Mouse (Mus musculus): ENCODE results near the gene Prn. TPM values are rescaled to one million over a fixed set of nuclear protein-coding genes. Genes with fewer than 3 reads are reported as not detected.

Prn gene
- polyA plus RNA-seq, 1 experiment from 2014 or later, result not detected

DNA sequence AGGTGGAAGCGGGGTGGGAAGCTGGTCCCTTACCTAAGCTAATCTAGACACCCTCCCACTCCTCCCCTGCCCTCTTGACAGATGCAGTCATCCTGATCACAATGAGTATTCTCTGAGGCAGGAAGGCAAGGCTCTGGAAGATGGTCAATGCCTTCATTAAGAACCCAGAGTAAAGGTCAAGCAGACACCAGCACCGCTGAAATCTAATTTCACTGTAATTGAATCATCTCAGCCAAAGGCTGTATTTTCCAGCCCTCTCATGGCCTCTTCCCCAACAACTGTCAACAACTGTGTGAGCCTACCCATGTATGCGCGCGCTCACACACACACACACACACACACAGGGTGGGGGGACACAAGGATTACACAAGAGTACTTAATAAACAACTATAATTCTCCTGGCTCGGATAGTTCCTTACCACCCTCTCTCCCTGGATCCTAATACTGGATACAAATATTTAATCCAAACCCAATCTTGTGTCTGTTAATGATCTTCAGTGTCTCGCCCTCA lies 1.4 kb upstream of the Prn start:
- no peak for ATAC-seq
- H3K27ac ChIP-seq, result no peak overlapping the region
- WGBS, result 89% methylated on average over 7 of the region's 7 CpGs
- no peak overlapping the region for H3K9ac ChIP-seq
- H3K36me3 ChIP-seq (ENCODE audit: poor library complexity, severe bottlenecking), result no peaks in the 10 kb centered on the region
- no peak overlapping the region for H3K4me3 ChIP-seq
- no peaks in the 10 kb centered on the region for H3K27me3 ChIP-seq
- no peaks in the 10 kb centered on the region for H3K9me3 ChIP-seq (replicated peaks)
- H3K4me1 ChIP-seq, result peaks cover 34% of the 10 kb centered on the region
- H3K4me2 ChIP-seq, result no peak overlapping the region

GRCm38 (mm10) chr2:131908906-131909305 lies 851 bp upstream of the Prn start:
- 89% methylated on average over 1 of the region's 1 CpGs for WGBS
- Histone ChIP-seq H3K4me2 (peak overlapping the region; percentile 71; the same call in 1 of the 2 replicates), H3K27ac (no peak overlapping the region), H3K4me3 (no peak overlapping the region), H3K9me3 (replicated peaks) (no peaks in the 10 kb centered on the region), H3K36me3 (ENCODE audit: poor library complexity, severe bottlenecking) (peaks cover 4% of the 10 kb centered on the region; the same call in 1 of the 2 replicates), H3K27me3 (no peaks in the 10 kb centered on the region), H3K9ac (no peak overlapping the region), H3K4me1 (peaks cover 38% of the 10 kb centered on the region)
- ATAC-seq, result no peak

GRCm38 (mm10) chr2:131910847-131911246 lies 1.1 kb downstream of the Prn start:
- Histone ChIP-seq H3K27me3 (no peaks in the 10 kb centered on the region), H3K9ac (peak overlapping the region; percentile 89), H3K9me3 (replicated peaks) (no peaks in the 10 kb centered on the region), H3K4me2 (peak overlapping the region; percentile 71), H3K27ac (0 out of 2 replicates have a peak overlapping the region, but pooled peaks have one; percentile 41), H3K4me1 (peaks cover 34% of the 10 kb centered on the region), H3K4me3 (peak overlapping the region; percentile 70), H3K36me3 (ENCODE audit: poor library complexity, severe bottlenecking) (peaks cover 7% of the 10 kb centered on the region; the same call in 1 of the 2 replicates)
- 54% methylated on average over 2 of the region's 2 CpGs for WGBS
- ATAC-seq, result no peak

GRCm38 (mm10) chr2:131911341-131911740 lies 1.6 kb downstream of the Prn start:
- no peaks in the 10 kb centered on the region for H3K9me3 ChIP-seq (replicated peaks)
- H3K27ac ChIP-seq, result peak overlapping the region; percentile 41; the same call in 1 of the 2 replicates
- no peak for ATAC-seq
- H3K4me3 ChIP-seq, result peak overlapping the region; percentile 70
- peaks cover 34% of the 10 kb centered on the region for H3K4me1 ChIP-seq
- WGBS, result 26% methylated on average over 4 of the region's 4 CpGs
- H3K4me2 ChIP-seq, result peak overlapping the region; percentile 71
- H3K9ac ChIP-seq, result peak overlapping the region; percentile 89; the same call in 1 of the 2 replicates
- peaks cover 12% of the 10 kb centered on the region; the same call in 1 of the 2 replicates for H3K36me3 ChIP-seq (ENCODE audit: poor library complexity, severe bottlenecking)
- H3K27me3 ChIP-seq, result no peaks in the 10 kb centered on the region

- Histone ChIP-seq H3K36me3 (ENCODE audit: poor library complexity, severe bottlenecking) (peaks cover 22% of the 10 kb centered on the region), H3K4me1 (peaks cover 34% of the 10 kb centered on the region), H3K4me3 (no peak overlapping the region), H3K9me3 (replicated peaks) (no peaks in the 10 kb centered on the region), H3K4me2 (peak overlapping the region; percentile 71), H3K27ac (no peak overlapping the region), H3K9ac (no peak overlapping the region), H3K27me3 (no peaks in the 10 kb centered on the region)
- no peak for ATAC-seq
- WGBS, result 89% methylated on average over 8 of the region's 8 CpGs
Measured at GRCm38 (mm10) chr2:131912526-131913258, 2.9 kb downstream of the Prn start.

DNA sequence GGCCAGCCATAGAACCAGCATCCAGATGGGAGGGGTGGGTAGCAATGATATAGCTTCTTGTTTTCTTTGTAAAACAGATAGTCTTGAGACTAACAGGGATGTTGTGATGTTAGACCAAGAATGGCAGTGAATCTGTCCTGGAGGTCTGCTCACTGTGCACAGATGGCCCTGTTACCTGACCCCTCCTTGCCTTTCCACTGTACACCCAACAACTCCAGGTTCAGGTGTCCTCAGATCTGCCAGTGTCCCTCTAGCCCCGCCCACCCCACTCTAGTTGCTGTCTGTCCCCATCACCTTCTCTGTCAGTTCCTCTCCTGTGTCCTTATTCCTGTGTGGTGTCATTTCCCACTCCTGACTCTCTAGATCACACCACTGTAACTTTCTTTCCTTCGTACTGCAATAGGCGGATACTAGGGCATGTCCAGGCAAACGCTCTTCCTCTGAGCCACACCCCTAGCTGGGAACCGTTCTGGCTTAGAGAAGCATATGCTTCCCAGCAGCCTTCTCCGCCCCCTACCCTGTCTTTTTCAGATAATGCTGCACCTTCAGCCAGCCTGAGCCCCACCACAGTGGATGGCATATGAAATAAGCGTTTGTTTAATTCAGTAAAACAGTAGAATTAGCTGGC lies 22.6 kb downstream of the Prn start:
- WGBS, result 76% methylated on average over 7 of the region's 7 CpGs

DNA sequence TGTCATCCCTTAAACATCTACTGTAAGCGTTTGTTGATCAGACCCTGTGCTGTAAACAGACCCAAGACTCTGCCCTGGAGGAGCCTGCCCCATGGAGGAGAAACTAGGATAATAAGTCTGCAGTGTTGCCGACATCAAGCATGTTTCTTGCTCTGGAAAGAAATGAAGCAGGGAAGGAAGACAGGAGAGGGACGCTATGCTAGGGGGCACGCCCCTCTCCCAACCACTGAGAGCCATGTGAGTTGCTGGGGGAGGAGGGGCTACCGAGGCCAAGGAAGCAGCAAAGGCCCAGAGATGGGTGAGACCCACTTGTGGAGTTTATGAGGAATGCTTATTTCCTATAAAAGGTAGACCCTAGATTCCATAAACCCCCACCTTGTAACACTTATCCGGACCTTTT lies 23.3 kb downstream of the Prn start:
- Histone ChIP-seq H3K9me3 (replicated peaks) (no peaks in the 10 kb centered on the region), H3K4me3 (no peak overlapping the region), H3K27me3 (no peaks in the 10 kb centered on the region), H3K9ac (0 out of 2 replicates have a peak overlapping the region, but pooled peaks have one; percentile 7), H3K4me1 (peaks cover 15% of the 10 kb centered on the region), H3K36me3 (ENCODE audit: poor library complexity, severe bottlenecking) (peaks cover 17% of the 10 kb centered on the region), H3K4me2 (no peak overlapping the region), H3K27ac (peak overlapping the region; percentile 28)
- ATAC-seq, result peak; percentile 30; the same call in 1 of the 2 replicates
- 20% methylated on average over 6 of the region's 6 CpGs for WGBS

More for the DNA sequence above, 22.6 kb downstream of the Prn start:
- H3K9ac ChIP-seq, result no peak overlapping the region
- no peaks in the 10 kb centered on the region for H3K9me3 ChIP-seq (replicated peaks)
- peak overlapping the region; percentile 28 for H3K27ac ChIP-seq
- no peak overlapping the region for H3K4me2 ChIP-seq
- no peak overlapping the region for H3K4me3 ChIP-seq
- ATAC-seq, result peak; percentile 57; the same call in 1 of the 2 replicates
- H3K27me3 ChIP-seq, result no peaks in the 10 kb centered on the region
- H3K4me1 ChIP-seq, result peaks cover 15% of the 10 kb centered on the region
- peaks cover 15% of the 10 kb centered on the region for H3K36me3 ChIP-seq (ENCODE audit: poor library complexity, severe bottlenecking)

- WGBS, result 33% methylated on average over 3 of the region's 3 CpGs
- Histone ChIP-seq H3K9ac (no peak overlapping the region), H3K4me1 (peaks cover 15% of the 10 kb centered on the region), H3K4me2 (no peak overlapping the region), H3K27me3 (no peaks in the 10 kb centered on the region), H3K36me3 (ENCODE audit: poor library complexity, severe bottlenecking) (peaks cover 23% of the 10 kb centered on the region), H3K27ac (0 out of 2 replicates have a peak overlapping the region, but pooled peaks have one; percentile 2), H3K9me3 (replicated peaks) (no peaks in the 10 kb centered on the region), H3K4me3 (no peak overlapping the region)
- 0 out of 2 replicates have a peak, but pooled peaks have one; percentile 19 for ATAC-seq
Measured at GRCm38 (mm10) chr2:131933598-131933997, 23.8 kb downstream of the Prn start.

GRCm38 (mm10) chr2:131934243-131934642 lies 24.5 kb downstream of the Prn start:
- Histone ChIP-seq H3K36me3 (ENCODE audit: poor library complexity, severe bottlenecking) (peaks cover 23% of the 10 kb centered on the region), H3K27me3 (no peaks in the 10 kb centered on the region), H3K9ac (no peak overlapping the region), H3K4me2 (no peak overlapping the region), H3K27ac (no peak overlapping the region), H3K4me3 (no peak overlapping the region), H3K9me3 (replicated peaks) (no peaks in the 10 kb centered on the region), H3K4me1 (peaks cover 15% of the 10 kb centered on the region)
- 88% methylated on average over 2 of the region's 2 CpGs for WGBS
- no peak for ATAC-seq

DNA sequence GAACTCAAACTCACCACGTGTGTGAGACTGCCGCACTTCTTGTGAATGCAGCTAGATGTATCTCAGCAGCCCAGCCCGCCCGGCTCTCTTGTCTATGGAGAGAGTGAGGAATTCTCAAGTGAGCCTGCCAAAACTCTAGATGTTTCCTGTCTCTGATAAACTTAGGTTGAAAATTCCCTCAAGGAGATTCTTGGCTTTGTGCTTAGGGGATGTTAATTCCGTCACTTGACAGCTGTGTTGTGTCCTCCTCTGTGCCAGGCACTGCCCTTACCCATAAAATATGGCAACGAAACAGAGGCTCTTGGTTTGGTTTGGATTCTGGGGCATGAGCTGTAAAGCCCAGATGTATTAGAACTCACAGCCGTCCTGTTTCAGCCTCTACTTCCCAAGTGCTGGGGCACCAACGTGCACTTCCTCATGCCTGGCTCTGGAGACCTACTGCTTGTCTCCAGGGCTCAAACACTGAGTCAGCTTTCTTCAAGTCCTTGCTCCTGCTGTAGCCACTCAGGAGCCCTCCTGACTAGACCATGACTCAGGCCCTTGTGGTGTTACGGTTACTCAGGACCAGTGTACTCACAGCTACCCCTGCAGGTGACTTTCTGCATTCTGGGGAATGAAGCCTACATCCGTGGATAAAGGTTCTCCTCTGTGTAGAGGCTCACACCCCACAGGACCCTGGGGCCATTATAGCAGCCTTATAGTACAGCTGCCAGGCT lies 25.8 kb downstream of the Prn start:
- Histone ChIP-seq H3K9ac (no peak overlapping the region), H3K9me3 (replicated peaks) (no peaks in the 10 kb centered on the region), H3K27ac (no peak overlapping the region), H3K4me2 (no peak overlapping the region), H3K4me1 (peaks cover 15% of the 10 kb centered on the region), H3K36me3 (ENCODE audit: poor library complexity, severe bottlenecking) (peaks cover 23% of the 10 kb centered on the region), H3K4me3 (no peak overlapping the region), H3K27me3 (no peaks in the 10 kb centered on the region)
- no peak for ATAC-seq
- 83% methylated on average over 10 of the region's 10 CpGs for WGBS

DNA sequence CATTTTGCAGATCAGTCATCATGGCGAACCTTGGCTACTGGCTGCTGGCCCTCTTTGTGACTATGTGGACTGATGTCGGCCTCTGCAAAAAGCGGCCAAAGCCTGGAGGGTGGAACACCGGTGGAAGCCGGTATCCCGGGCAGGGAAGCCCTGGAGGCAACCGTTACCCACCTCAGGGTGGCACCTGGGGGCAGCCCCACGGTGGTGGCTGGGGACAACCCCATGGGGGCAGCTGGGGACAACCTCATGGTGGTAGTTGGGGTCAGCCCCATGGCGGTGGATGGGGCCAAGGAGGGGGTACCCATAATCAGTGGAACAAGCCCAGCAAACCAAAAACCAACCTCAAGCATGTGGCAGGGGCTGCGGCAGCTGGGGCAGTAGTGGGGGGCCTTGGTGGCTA lies 26.7 kb downstream of the Prn start:
- peaks cover 20% of the 10 kb centered on the region for H3K36me3 ChIP-seq (ENCODE audit: poor library complexity, severe bottlenecking)
- H3K4me2 ChIP-seq, result no peak overlapping the region
- no peak overlapping the region for H3K4me3 ChIP-seq
- no peaks in the 10 kb centered on the region for H3K9me3 ChIP-seq (replicated peaks)
- 95% methylated on average over 10 of the region's 10 CpGs for WGBS
- H3K27me3 ChIP-seq, result no peaks in the 10 kb centered on the region
- peaks cover 15% of the 10 kb centered on the region for H3K4me1 ChIP-seq
- no peak for ATAC-seq
- no peak overlapping the region for H3K27ac ChIP-seq
- no peak overlapping the region for H3K9ac ChIP-seq
